Mouse (Mus musculus) CH12.LX (cell line): Measurements from ENCODE around the gene Rnf8.

Experiments used
- CTCF ChIP-seq, 2 experiments: IDR thresholded peaks in 1 of 2; conservative IDR thresholded peaks in 1 of 2; 2 replicates each; pipeline ENCODE4 v1.5.1; 2011 to 2012; ENCODE audit warnings: low read depth in 2 of 2, low read length in 2 of 2, improper control_type of control experiment in 1 of 2, inconsistent platforms in 1 of 2, mild to moderate bottlenecking in 1 of 2, moderate library complexity in 1 of 2
- EP300 ChIP-seq: IDR thresholded peaks from 2 replicates; pipeline ENCODE4 v1.6.1; 2011; ENCODE audit warnings: low read length, improper control_type of control experiment
- GABPA ChIP-seq: IDR thresholded peaks from 2 replicates; pipeline ENCODE4 v1.6.1; 2012; ENCODE audit warnings: low read depth, low read length, improper control_type of control experiment, inconsistent platforms; ENCODE audit not compliant: insufficient replicate concordance
- KAT2A ChIP-seq: IDR thresholded peaks from 2 replicates; pipeline ENCODE4 v1.6.1; 2012; ENCODE audit warnings: low read length, improper control_type of control experiment, inconsistent platforms; ENCODE audit not compliant: insufficient replicate concordance
- MAX ChIP-seq: IDR thresholded peaks from 2 replicates; pipeline ENCODE4 v1.6.1; 2011; ENCODE audit warnings: low read length, improper control_type of control experiment
- MXI1 ChIP-seq: IDR thresholded peaks from 2 replicates; pipeline ENCODE4 v1.6.1; 2011; ENCODE audit warnings: mild to moderate bottlenecking, low read depth, low read length, improper control_type of control experiment
- MYC ChIP-seq: IDR thresholded peaks from 2 replicates; pipeline ENCODE4 v1.6.1; 2011; ENCODE audit warnings: low read depth, mild to moderate bottlenecking, improper control_type of control experiment, low read length
- NRF1 ChIP-seq: IDR thresholded peaks from 2 replicates; pipeline ENCODE4 v1.6.1; 2014; ENCODE audit warnings: low read depth, mild to moderate bottlenecking, inconsistent platforms, low read length, improper control_type of control experiment, moderate library complexity
- POLR2A ChIP-seq: IDR thresholded peaks from 2 replicates; pipeline ENCODE4 v1.6.1; 2011; ENCODE audit warnings: low read depth, mild to moderate bottlenecking, improper control_type of control experiment, low read length
- POLR2AphosphoS2 ChIP-seq: IDR thresholded peaks from 2 replicates; pipeline ENCODE4 v1.6.1; 2011; ENCODE audit warnings: low read depth, low read length, improper control_type of control experiment
- RAD21 ChIP-seq: IDR thresholded peaks from 2 replicates; pipeline ENCODE4 v1.6.1; 2011; ENCODE audit warnings: low read depth, mild to moderate bottlenecking, low read length, improper control_type of control experiment, moderate library complexity
- SIN3A ChIP-seq: IDR thresholded peaks from 2 replicates; pipeline ENCODE4 v1.6.1; 2012; ENCODE audit warnings: low read length, improper control_type of control experiment, inconsistent platforms
- ZMIZ1 ChIP-seq: IDR thresholded peaks from 2 replicates; pipeline ENCODE4 v1.6.1; 2012; ENCODE audit warnings: low read depth, mild to moderate bottlenecking, inconsistent platforms, low read length, improper control_type of control experiment
- ZNF384 ChIP-seq: IDR thresholded peaks from 2 replicates; pipeline ENCODE4 v1.6.1; 2012; ENCODE audit warnings: low read depth, low read length, improper control_type of control experiment, inconsistent platforms

GRCm38 (mm10) chr17:29636118-29636517 lies 21.5 kb downstream of the Rnf8 start:
- no peak for TF ChIP-seq MXI1
- no peak for TF ChIP-seq POLR2AphosphoS2
- no peak for TF ChIP-seq POLR2A
- no peak for TF ChIP-seq NRF1
- no peak for TF ChIP-seq GABPA
- TF ChIP-seq CTCF (conservative IDR thresholded peaks at IDR 0.05 in 1 of 2, IDR thresholded peaks at IDR 0.05 in 1 of 2; ENCODE audit: low read depth in 2 of 2, low read length in 2 of 2), result peak; percentile 11 to 63; a peak in 2 of 4 replicates
- no peak for TF ChIP-seq ZNF384
- TF ChIP-seq RAD21, result peak; percentile 61
- TF ChIP-seq SIN3A, result no peak
- no peak for TF ChIP-seq KAT2A
- TF ChIP-seq ZMIZ1, result no peak
- TF ChIP-seq MAX, result no peak
- no peak for TF ChIP-seq EP300
- TF ChIP-seq MYC, result no peak
